Mouse (Mus musculus): ENCODE results near the gene Mboat1. TPM values are rescaled to one million over a fixed set of nuclear protein-coding genes. Genes with fewer than 3 reads are reported as not detected.

The Mboat1 gene
- polyA plus RNA-seq, 1 experiment from 2014 or later: 18.6 TPM

- H3K4me1 ChIP-seq (ENCODE audit: insufficient read depth, low read depth, low read length): peaks cover 4% of the 10 kb centered on the region; the same call in 1 of the 2 replicates
- H3K9ac ChIP-seq (replicated peaks; ENCODE audit: low read depth): peak overlapping the region; percentile 55
- TF ChIP-seq EP300 (IDR thresholded peaks at IDR 0.05): no peak
- TF ChIP-seq CTCF (IDR thresholded peaks at IDR 0.05): no peak
- H3K4me2 ChIP-seq (replicated peaks; ENCODE audit: low read depth, low read length): peak overlapping the region; percentile 87
- WGBS: 30% methylated on average over 13 of the region's 13 CpGs
- H3K9me3 ChIP-seq (ENCODE audit: low read length): no peaks in the 10 kb centered on the region
- H3K4me3 ChIP-seq (ENCODE audit: low read depth, low read length): peak overlapping the region; percentile 64
- DNase-seq (ENCODE audit: low spot score): no peak
- no peak for ATAC-seq
- H3K27me3 ChIP-seq (replicated peaks; ENCODE audit: insufficient read depth, low read length): no peaks in the 10 kb centered on the region
- no peaks in the 10 kb centered on the region for H3K36me3 ChIP-seq (ENCODE audit: insufficient read depth, low read length)
- H3K27ac ChIP-seq (ENCODE audit: low read length): no peak overlapping the region
Measured at GRCm38 (mm10) chr13:30136923-30137629, 787 bp downstream of the Mboat1 start.

GRCm38 (mm10) chr13:30137951-30138350 lies 1.7 kb downstream of the Mboat1 start:
- H3K27ac ChIP-seq (ENCODE audit: low read length): no peak overlapping the region
- H3K27me3 ChIP-seq (replicated peaks; ENCODE audit: insufficient read depth, low read length): no peaks in the 10 kb centered on the region
- H3K4me2 ChIP-seq (replicated peaks; ENCODE audit: low read depth, low read length): 0 out of 2 replicates have a peak overlapping the region, but pooled peaks have one; percentile 12
- no peak overlapping the region for H3K9ac ChIP-seq (replicated peaks; ENCODE audit: low read depth)
- H3K9me3 ChIP-seq (ENCODE audit: low read length): no peaks in the 10 kb centered on the region
- no peaks in the 10 kb centered on the region for H3K36me3 ChIP-seq (ENCODE audit: insufficient read depth, low read length)
- TF ChIP-seq EP300 (IDR thresholded peaks at IDR 0.05): no peak
- TF ChIP-seq CTCF (IDR thresholded peaks at IDR 0.05): no peak
- no peak; the same call in 1 of the 2 replicates for ATAC-seq
- WGBS: 47% methylated on average over 6 of the region's 6 CpGs
- peak; percentile 61 for DNase-seq (ENCODE audit: low spot score)
- H3K4me3 ChIP-seq (ENCODE audit: low read depth, low read length): no peak overlapping the region
- H3K4me1 ChIP-seq (ENCODE audit: insufficient read depth, low read depth, low read length): peaks cover 4% of the 10 kb centered on the region; the same call in 1 of the 2 replicates

GRCm38 (mm10) chr13:30140149-30140548 lies 3.9 kb downstream of the Mboat1 start:
- H3K27ac ChIP-seq (ENCODE audit: low read length): no peak overlapping the region
- 73% methylated on average over 5 of the region's 5 CpGs for WGBS
- H3K4me2 ChIP-seq (replicated peaks; ENCODE audit: low read depth, low read length): no peak overlapping the region
- TF ChIP-seq CTCF (IDR thresholded peaks at IDR 0.05) (no peak), EP300 (IDR thresholded peaks at IDR 0.05) (peak; percentile 25; the same call in 1 of the 2 replicates)
- no peak overlapping the region for H3K9ac ChIP-seq (replicated peaks; ENCODE audit: low read depth)
- DNase-seq (ENCODE audit: low spot score): peak; percentile 59
- peak; percentile 66 for ATAC-seq
- H3K4me1 ChIP-seq (ENCODE audit: insufficient read depth, low read depth, low read length): peaks cover 4% of the 10 kb centered on the region; the same call in 1 of the 2 replicates
- H3K36me3 ChIP-seq (ENCODE audit: insufficient read depth, low read length): no peaks in the 10 kb centered on the region
- H3K9me3 ChIP-seq (ENCODE audit: low read length): no peaks in the 10 kb centered on the region
- H3K27me3 ChIP-seq (replicated peaks; ENCODE audit: insufficient read depth, low read length): no peaks in the 10 kb centered on the region
- H3K4me3 ChIP-seq (ENCODE audit: low read depth, low read length): no peak overlapping the region

- no peak overlapping the region for H3K27ac ChIP-seq (ENCODE audit: low read length)
- H3K4me1 ChIP-seq (ENCODE audit: insufficient read depth, low read depth, low read length): peaks cover 4% of the 10 kb centered on the region; the same call in 1 of the 2 replicates
- H3K9me3 ChIP-seq (ENCODE audit: low read length): no peaks in the 10 kb centered on the region
- DNase-seq (ENCODE audit: low spot score) (peak; percentile 43), ATAC-seq (peak; percentile 23)
- 57% methylated on average over 12 of the region's 12 CpGs for WGBS
- H3K27me3 ChIP-seq (replicated peaks; ENCODE audit: insufficient read depth, low read length): no peaks in the 10 kb centered on the region
- no peak for TF ChIP-seq CTCF (IDR thresholded peaks at IDR 0.05)
- TF ChIP-seq EP300 (IDR thresholded peaks at IDR 0.05): no peak
- no peak overlapping the region for H3K9ac ChIP-seq (replicated peaks; ENCODE audit: low read depth)
- H3K36me3 ChIP-seq (ENCODE audit: insufficient read depth, low read length): no peaks in the 10 kb centered on the region
- H3K4me2 ChIP-seq (replicated peaks; ENCODE audit: low read depth, low read length): no peak overlapping the region
- H3K4me3 ChIP-seq (ENCODE audit: low read depth, low read length): no peak overlapping the region
Measured at GRCm38 (mm10) chr13:30140646-30141045, 4.4 kb downstream of the Mboat1 start.

GRCm38 (mm10) chr13:30141996-30142395 lies 5.7 kb downstream of the Mboat1 start:
- no peak for DNase-seq (ENCODE audit: low spot score)
- Histone ChIP-seq H3K9me3 (ENCODE audit: low read length) (no peaks in the 10 kb centered on the region), H3K4me2 (replicated peaks; ENCODE audit: low read depth, low read length) (no peak overlapping the region), H3K4me1 (ENCODE audit: insufficient read depth, low read depth, low read length) (no peaks in the 10 kb centered on the region), H3K27ac (ENCODE audit: low read length) (no peak overlapping the region), H3K9ac (replicated peaks; ENCODE audit: low read depth) (no peak overlapping the region), H3K4me3 (ENCODE audit: low read depth, low read length) (no peak overlapping the region), H3K36me3 (ENCODE audit: insufficient read depth, low read length) (no peaks in the 10 kb centered on the region), H3K27me3 (replicated peaks; ENCODE audit: insufficient read depth, low read length) (no peaks in the 10 kb centered on the region)
- WGBS: 94% methylated on average over 5 of the region's 5 CpGs
- TF ChIP-seq EP300 (IDR thresholded peaks at IDR 0.05) (no peak), CTCF (IDR thresholded peaks at IDR 0.05) (no peak)
- no peak for ATAC-seq

- H3K9me3 ChIP-seq (ENCODE audit: low read length): no peaks in the 10 kb centered on the region
- H3K27ac ChIP-seq (ENCODE audit: low read length): no peak overlapping the region
- WGBS: 63% methylated on average over 6 of the region's 6 CpGs
- H3K4me3 ChIP-seq (ENCODE audit: low read depth, low read length): no peak overlapping the region
- no peaks in the 10 kb centered on the region for H3K4me1 ChIP-seq (ENCODE audit: insufficient read depth, low read depth, low read length)
- no peak overlapping the region for H3K9ac ChIP-seq (replicated peaks; ENCODE audit: low read depth)
- no peaks in the 10 kb centered on the region for H3K36me3 ChIP-seq (ENCODE audit: insufficient read depth, low read length)
- no peaks in the 10 kb centered on the region for H3K27me3 ChIP-seq (replicated peaks; ENCODE audit: insufficient read depth, low read length)
- no peak overlapping the region for H3K4me2 ChIP-seq (replicated peaks; ENCODE audit: low read depth, low read length)
- no peak for DNase-seq (ENCODE audit: low spot score)
- no peak for TF ChIP-seq CTCF (IDR thresholded peaks at IDR 0.05)
- no peak for ATAC-seq
Measured at GRCm38 (mm10) chr13:30146468-30146867, 10.2 kb downstream of the Mboat1 start.

All from lung, postnatal 0 days (tissue).